Mouse (Mus musculus): ENCODE measurements at regions not wholly inside any gene's neighbourhood (a gene's known extent, or its start where the extent isn't known, plus 50 kb on each side); places are given as distances from the start of the nearest gene placed in this dataset.

- no peak for TF ChIP-seq POLR2A (IDR thresholded peaks at IDR 0.05; ENCODE audit: low read depth, low read length)
- no peak for TF ChIP-seq JUND (conservative IDR thresholded peaks at IDR 0.05; ENCODE audit: low read depth, low read length)
- no peak for TF ChIP-seq ZC3H11A (IDR thresholded peaks at IDR 0.05; ENCODE audit: low read depth, low read length)
- no peak for TF ChIP-seq E2F4 (IDR thresholded peaks at IDR 0.05; ENCODE audit: insufficient replicate concordance, low read depth, low read length)
- TF ChIP-seq RCOR1 (conservative IDR thresholded peaks at IDR 0.05; ENCODE audit: low read depth, low read length) = no peak
- TF ChIP-seq HCFC1 (IDR thresholded peaks at IDR 0.05; ENCODE audit: low read depth, low read length) = no peak
- no peak for TF ChIP-seq GABPA (IDR thresholded peaks at IDR 0.05; ENCODE audit: insufficient replicate concordance, low read depth, low read length)
- TF ChIP-seq ELF1 (IDR thresholded peaks at IDR 0.05; ENCODE audit: low read depth, low read length) = no peak
- no peak for TF ChIP-seq SMC3 (IDR thresholded peaks at IDR 0.05; ENCODE audit: low read depth, low read length)
- no peak for TF ChIP-seq BHLHE40 (IDR thresholded peaks at IDR 0.05; ENCODE audit: low read depth, low read length)
- no peak for TF ChIP-seq MAX (IDR thresholded peaks at IDR 0.05; ENCODE audit: low read length)
- no peak for TF ChIP-seq CTCF (conservative IDR thresholded peaks at IDR 0.05 in 1 of 2, IDR thresholded peaks at IDR 0.05 in 1 of 2; ENCODE audit: low read depth in 2 of 2, low read length in 2 of 2)
- no peak for TF ChIP-seq TCF12 (IDR thresholded peaks at IDR 0.05; ENCODE audit: low read depth, low read length)
Observed at GRCm38 (mm10) chr12:11999199-11999598, 262.7 kb upstream of the Fam49a start.
